In the genomic region with DNA sequence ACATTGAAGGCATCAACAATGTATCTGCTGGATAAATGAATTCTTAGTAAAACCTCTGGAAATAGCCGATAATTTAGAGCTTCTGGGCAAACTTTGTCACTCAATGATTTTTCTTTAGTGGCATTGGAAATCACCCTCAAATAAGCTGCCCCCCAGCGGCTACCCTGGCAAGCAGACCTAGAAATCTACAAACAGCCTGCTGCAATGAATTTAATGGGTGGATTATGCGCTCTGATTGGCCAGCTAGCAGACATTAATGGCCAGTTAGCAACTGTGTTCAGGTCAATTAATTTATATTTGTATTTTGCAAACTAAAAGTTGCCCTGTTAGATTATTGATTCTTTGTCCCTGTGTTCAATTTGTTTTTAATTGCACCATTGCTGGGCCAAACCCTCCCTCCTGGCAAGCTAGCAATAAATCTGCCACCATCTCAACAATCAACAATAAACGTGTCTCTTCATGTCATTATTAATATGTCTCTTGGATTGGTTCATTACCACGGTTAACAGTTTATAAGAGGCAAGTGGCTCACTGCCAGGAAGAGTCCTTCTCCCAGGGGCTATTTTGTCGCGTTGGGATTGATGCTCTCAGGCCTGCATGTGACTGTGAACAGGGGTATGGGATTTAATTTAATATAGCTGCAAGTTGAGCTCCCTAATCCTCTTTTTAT, we compare ENCODE assay signal across 19 mouse cellular contexts.
DNase-seq lines count a peak whose midpoint lies in the region; ATAC-seq and TF ChIP-seq lines count a peak whose summit lies in the region.
"Had no signal": no experiment of that assay in that cellular context is flagged by ENCODE, and none has a peak within 500 bp of the region (broad histone marks: within the 10 kb centered on the region; RNA-seq: fewer than 3 reads in every experiment).

No protein-coding gene starts in this region.

- H3K4me1 ChIP-seq in forebrain, embryonic 15.5 days = peaks cover 11% of the 10 kb centered on the region
- H3K4me1 ChIP-seq in forebrain, embryonic 11.5 days (replicated peaks; ENCODE audit: control insufficient read depth, insufficient read depth, low read length) = no peaks in the 10 kb centered on the region
- H3K4me1 ChIP-seq in lung, embryonic 14.5 days (ENCODE audit: insufficient read depth) = no peaks in the 10 kb centered on the region
- H3K4me1 ChIP-seq in lung, adult 2 months (ENCODE audit: control insufficient read depth, insufficient read depth, low read length) = no peaks in the 10 kb centered on the region
- H3K4me1 ChIP-seq: heart, embryonic 13.5 days had no signal

- H3K36me3 ChIP-seq in forebrain, embryonic 15.5 days = no peaks in the 10 kb centered on the region
- no peaks in the 10 kb centered on the region for H3K36me3 ChIP-seq in forebrain, embryonic 11.5 days (ENCODE audit: control insufficient read depth, insufficient read depth, low read length)
- no peaks in the 10 kb centered on the region for H3K36me3 ChIP-seq in lung, embryonic 14.5 days (ENCODE audit: insufficient read depth)
- H3K36me3 ChIP-seq: heart, embryonic 13.5 days had no signal

- no peak overlapping the region for H3K4me2 ChIP-seq in forebrain, embryonic 15.5 days (replicated peaks)
- no peak overlapping the region for H3K4me2 ChIP-seq in forebrain, embryonic 11.5 days (ENCODE audit: low read depth, low read length, severe bottlenecking)
- H3K4me2 ChIP-seq in lung, embryonic 14.5 days = no peak overlapping the region
- H3K4me2 ChIP-seq: heart, embryonic 13.5 days; hindbrain, embryonic 14.5 days; liver, embryonic 11.5 days had no signal

- no peaks in the 10 kb centered on the region for H3K9me3 ChIP-seq in forebrain, embryonic 15.5 days
- no peaks in the 10 kb centered on the region for H3K9me3 ChIP-seq in forebrain, embryonic 11.5 days (ENCODE audit: control insufficient read depth, low read length)
- no peaks in the 10 kb centered on the region for H3K9me3 ChIP-seq in lung, embryonic 14.5 days (ENCODE audit: low read depth, low read length)
- H3K9me3 ChIP-seq: heart, embryonic 13.5 days had no signal

- WGBS in forebrain, embryonic 15.5 days = 33% methylated on average over 7 of the region's 7 CpGs
- WGBS in forebrain, embryonic 11.5 days = 78% methylated on average over 7 of the region's 7 CpGs
- WGBS in lung, embryonic 14.5 days = 62% methylated on average over 7 of the region's 7 CpGs
- 64% methylated on average over 7 of the region's 7 CpGs for WGBS in lung, adult 2 months

- H3K4me3 ChIP-seq in forebrain, embryonic 15.5 days = no peak overlapping the region
- no peak overlapping the region for H3K4me3 ChIP-seq in forebrain, embryonic 11.5 days (ENCODE audit: low read depth, low read length)
- H3K4me3 ChIP-seq in lung, embryonic 14.5 days (ENCODE audit: low read depth, low read length) = no peak overlapping the region
- no peak overlapping the region for H3K4me3 ChIP-seq in lung, adult 2 months (replicated peaks; ENCODE audit: extremely low read depth, low read depth, low read length)
- H3K4me3 ChIP-seq: erythroblast, embryonic 14.5 days; heart, embryonic 13.5 days had no signal

- no peaks in the 10 kb centered on the region for H3K27me3 ChIP-seq in forebrain, embryonic 15.5 days
- H3K27me3 ChIP-seq in forebrain, embryonic 11.5 days (ENCODE audit: control insufficient read depth, insufficient read depth, low read length) = no peaks in the 10 kb centered on the region
- H3K27me3 ChIP-seq in lung, embryonic 14.5 days (ENCODE audit: insufficient read depth, low read length) = no peaks in the 10 kb centered on the region
- H3K27me3 ChIP-seq: heart, embryonic 13.5 days had no signal

- DNase-seq in forebrain, embryonic 11.5 days (ENCODE audit: low spot score) = no peak
- peak; percentile 8 for DNase-seq in lung, embryonic 14.5 days
- no peak for DNase-seq in lung, adult 2 months
- DNase-seq in brain, embryonic 14.5 days (ENCODE audit: low read depth) = peak; percentile 82
- DNase-seq in hindlimb bud, embryonic 11.5 days (ENCODE audit: extremely low spot score, low read depth, low spot score) = peak; percentile 24
- no peak for DNase-seq in thymus, postnatal 25 days
- DNase-seq: adrenal gland, adult 2 months; cerebellum, adult 9-10 months; gastrocnemius, postnatal 14 days; heart, adult 18-20 months; lung, adult 18-20 months; lung, postnatal 36 days; thymus, postnatal 14 days had no signal

- no peak overlapping the region for H3K9ac ChIP-seq in forebrain, embryonic 15.5 days (replicated peaks)
- H3K9ac ChIP-seq in forebrain, embryonic 11.5 days (ENCODE audit: low read length) = no peak overlapping the region
- no peak overlapping the region for H3K9ac ChIP-seq in lung, embryonic 14.5 days
- H3K9ac ChIP-seq: heart, embryonic 13.5 days; hindbrain, embryonic 14.5 days had no signal

- no peak for TF ChIP-seq CTCF in lung, embryonic 14.5 days (IDR thresholded peaks at IDR 0.05; ENCODE audit: low read depth)
- no peak for TF ChIP-seq CTCF in lung, adult 2 months (IDR thresholded peaks at IDR 0.05; ENCODE audit: insufficient read depth, low read length)
- no peak for TF ChIP-seq CTCF in brain, embryonic 14.5 days (IDR thresholded peaks at IDR 0.05; ENCODE audit: borderline replicate concordance, extremely low read depth, insufficient read depth, insufficient read length)

- ATAC-seq in forebrain, embryonic 15.5 days (replicated peaks) = 0 out of 2 replicates have a peak, but pooled peaks have one; percentile 48
- ATAC-seq in forebrain, embryonic 11.5 days (replicated peaks; ENCODE audit: low FRiP score) = no peak
- no peak for ATAC-seq in lung, embryonic 14.5 days (ENCODE audit: insufficient read depth)
- ATAC-seq: intestine, postnatal 0 days had no signal

- TF ChIP-seq POLR2A in lung, adult 2 months (IDR thresholded peaks at IDR 0.05; ENCODE audit: borderline replicate concordance, extremely low read depth, low read depth, low read length) = no peak
- no peak for TF ChIP-seq POLR2A in brain, embryonic 14.5 days (IDR thresholded peaks at IDR 0.05; ENCODE audit: borderline replicate concordance, extremely low read depth, insufficient read depth, insufficient read length, poor library complexity, severe bottlenecking)

- H3K27ac ChIP-seq in forebrain, embryonic 15.5 days (replicated peaks) = no peak overlapping the region
- H3K27ac ChIP-seq in forebrain, embryonic 11.5 days (ENCODE audit: low read depth, low read length) = no peak overlapping the region
- H3K27ac ChIP-seq in lung, embryonic 14.5 days (ENCODE audit: low read depth) = no peak overlapping the region
- H3K27ac ChIP-seq: heart, embryonic 13.5 days; hindbrain, embryonic 14.5 days had no signal

Comparison
In these comparisons a context has a peak if more than half of its experiments do, and no peak if none do; other contexts are left out.
1. DNase-seq: peak in lung, embryonic 14.5 days (single experiment), brain, embryonic 14.5 days (single experiment) and hindlimb bud, embryonic 11.5 days (single experiment); none in forebrain, embryonic 11.5 days (single experiment), lung, adult 2 months (single experiment) and thymus, postnatal 25 days (single experiment).